Mouse (Mus musculus): ENCODE results near the gene Stxbp2.
A peak's percentile ranks its signal among the peaks of the same experiment; 100 is the strongest.

The Stxbp2 gene

GRCm38 (mm10) chr8:3631478-3631875 lies 722 bp downstream of the Stxbp2 start:
- no peak for DNase-seq (ENCODE audit: low spot score in 2 of 2)

- peak; percentile 39 to 44 for DNase-seq (ENCODE audit: low spot score in 2 of 2)
Observed at GRCm38 (mm10) chr8:3645804-3646203, 15.0 kb downstream of the Stxbp2 start.

- no peak for DNase-seq (ENCODE audit: low spot score in 2 of 2)
Observed at GRCm38 (mm10) chr8:3646824-3647531, 16.2 kb downstream of the Stxbp2 start.

- DNase-seq (ENCODE audit: low spot score in 2 of 2) = no peak
Observed at GRCm38 (mm10) chr8:3647561-3647960, 16.8 kb downstream of the Stxbp2 start.

GRCm38 (mm10) chr8:3648268-3648667 lies 17.5 kb downstream of the Stxbp2 start:
- DNase-seq (ENCODE audit: low spot score in 2 of 2) = no peak

GRCm38 (mm10) chr8:3648990-3649389 lies 18.2 kb downstream of the Stxbp2 start:
- DNase-seq (ENCODE audit: low spot score in 2 of 2) = no peak

GRCm38 (mm10) chr8:3652845-3653244 lies 22.1 kb downstream of the Stxbp2 start:
- DNase-seq (ENCODE audit: low spot score in 2 of 2) = no peak

- DNase-seq (ENCODE audit: low spot score in 2 of 2) = no peak
Observed at GRCm38 (mm10) chr8:3654726-3655508, 24.2 kb downstream of the Stxbp2 start.

- DNase-seq (ENCODE audit: low spot score in 2 of 2) = no peak
Observed at GRCm38 (mm10) chr8:3655526-3655925, 24.8 kb downstream of the Stxbp2 start, which contains the start of gene Retn. Gene Retn (plus strand): TSS chr8:3655770.

GRCm38 (mm10) chr8:3656725-3657381 lies 26.1 kb downstream of the Stxbp2 start:
- DNase-seq (ENCODE audit: low spot score in 2 of 2) = peak; percentile 75 to 81

- no peak for DNase-seq (ENCODE audit: low spot score in 2 of 2)
Observed at GRCm38 (mm10) chr8:3660889-3661288, 30.1 kb downstream of the Stxbp2 start.

- DNase-seq (ENCODE audit: low spot score in 2 of 2) = no peak
Observed at GRCm38 (mm10) chr8:3664405-3664804, 33.6 kb downstream of the Stxbp2 start.

- DNase-seq (ENCODE audit: low spot score in 2 of 2) = no peak
Observed at GRCm38 (mm10) chr8:3665507-3665906, 34.8 kb downstream of the Stxbp2 start, which contains the start of gene Mcemp1. Gene Mcemp1 (plus strand): TSS chr8:3665754.

GRCm38 (mm10) chr8:3670388-3670787 lies 39.6 kb downstream of the Stxbp2 start:
- DNase-seq (ENCODE audit: low spot score in 2 of 2) = no peak

- DNase-seq (ENCODE audit: low spot score in 2 of 2) = peak; percentile 89 to 90
Observed at GRCm38 (mm10) chr8:3671980-3672491, 41.3 kb downstream of the Stxbp2 start, which contains the start of gene Fcor. Gene Fcor (minus strand): TSS chr8:3672362.

- no peak for DNase-seq (ENCODE audit: low spot score in 2 of 2)
Observed at GRCm38 (mm10) chr8:3674671-3675070, 43.9 kb downstream of the Stxbp2 start.

- DNase-seq (ENCODE audit: low spot score in 2 of 2) = peak; percentile 95
Observed at GRCm38 (mm10) chr8:3676131-3676992, 45.6 kb downstream of the Stxbp2 start, which contains the start of gene Trappc5. Gene Trappc5 (plus strand): TSS chr8:3676299.

GRCm38 (mm10) chr8:3676993-3677579 lies 46.3 kb downstream of the Stxbp2 start:
- peak in 1 of 2 experiments; percentile 46 for DNase-seq (ENCODE audit: low spot score in 2 of 2)

- no peak for DNase-seq (ENCODE audit: low spot score in 2 of 2)
Observed at GRCm38 (mm10) chr8:3678831-3679230, 48.1 kb downstream of the Stxbp2 start.

- DNase-seq (ENCODE audit: low spot score in 2 of 2) = no peak
Observed at GRCm38 (mm10) chr8:3679236-3679635, 48.5 kb downstream of the Stxbp2 start.

- DNase-seq (ENCODE audit: low spot score in 2 of 2) = no peak
Observed at GRCm38 (mm10) chr8:3679656-3680055, 48.9 kb downstream of the Stxbp2 start.

All from right cerebral cortex, postnatal 10 days (tissue).